In the genomic region with DNA sequence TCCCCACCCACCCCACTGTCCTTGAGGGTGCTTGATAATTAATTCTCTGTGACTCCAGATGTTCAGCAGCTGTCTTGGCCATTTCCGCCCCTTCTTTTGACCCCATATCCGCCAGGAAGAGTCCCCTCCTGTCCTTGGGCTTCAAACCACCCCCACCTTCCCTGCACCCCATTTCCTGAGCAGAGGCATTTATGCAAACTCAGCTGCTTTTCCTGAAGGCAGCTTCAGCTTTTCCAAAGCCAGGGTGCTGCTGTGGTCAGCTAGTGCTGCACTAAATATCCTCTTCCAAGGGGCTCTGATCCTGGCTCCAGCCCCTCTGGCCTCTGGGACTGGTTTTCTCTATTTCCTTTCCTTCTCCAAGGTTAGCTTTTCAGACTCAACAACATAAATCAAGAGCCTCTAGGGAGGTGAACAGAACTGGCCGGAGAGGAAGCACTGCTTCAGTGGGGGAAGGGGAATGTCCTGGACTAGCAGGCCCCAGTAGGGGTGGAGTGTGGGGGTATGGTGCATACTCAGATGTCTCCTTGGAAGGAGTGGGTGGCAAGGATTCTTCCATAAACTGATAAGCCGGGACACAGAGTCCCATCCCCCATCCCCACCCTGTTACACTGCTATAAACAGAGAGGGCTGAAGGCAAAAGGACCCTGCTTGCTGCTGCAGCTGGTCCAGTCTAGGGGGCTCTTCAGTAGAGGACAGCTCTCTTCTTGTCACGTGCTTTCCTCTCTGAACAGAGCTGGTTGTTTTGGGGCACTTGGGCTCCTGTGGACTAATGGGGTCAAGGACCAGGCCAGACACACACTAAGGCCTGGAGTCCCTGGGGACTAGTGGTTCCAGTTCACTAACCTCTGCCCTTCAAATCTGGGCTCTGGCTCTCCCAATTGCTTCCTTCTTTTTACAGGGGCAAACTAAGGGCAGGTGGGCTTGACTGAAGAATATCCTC, we compare ENCODE assay signal across 8 mouse cellular contexts. TPM values are rescaled to one million over a fixed set of nuclear protein-coding genes. Genes with fewer than 3 reads are reported as not detected.
DNase-seq lines count a peak whose midpoint lies in the region; ATAC-seq and TF ChIP-seq lines count a peak whose summit lies in the region.

No protein-coding gene starts in this region.

- no peaks in the 10 kb centered on the region for H3K9me3 ChIP-seq in hindbrain, embryonic 16.5 days (ENCODE audit: control insufficient read depth, low read length)
- H3K9me3 ChIP-seq in liver, embryonic 14.5 days (ENCODE audit: control insufficient read depth, low read length): no peaks in the 10 kb centered on the region
- H3K9me3 ChIP-seq in stomach, embryonic 16.5 days (replicated peaks; ENCODE audit: control insufficient read depth, low read length): no peaks in the 10 kb centered on the region

- WGBS in hindbrain, embryonic 16.5 days: 35% methylated on average over 5 of the region's 5 CpGs
- 33% methylated on average over 5 of the region's 5 CpGs for WGBS in liver, embryonic 14.5 days (ENCODE audit: insufficient replicate concordance)
- WGBS in stomach, embryonic 16.5 days: 16% methylated on average over 5 of the region's 5 CpGs

- H3K4me3 ChIP-seq in hindbrain, embryonic 16.5 days (ENCODE audit: low read length): no peak overlapping the region
- no peak overlapping the region for H3K4me3 ChIP-seq in liver, embryonic 14.5 days (ENCODE audit: insufficient read depth in 1 of 2, low read depth in 2 of 2, low read length in 2 of 2)
- no peak overlapping the region for H3K4me3 ChIP-seq in stomach, embryonic 16.5 days (replicated peaks; ENCODE audit: low read length)

- ATAC-seq in hindbrain, embryonic 16.5 days: no peak; the same call in 1 of the 2 replicates
- peak; percentile 53 for ATAC-seq in liver, embryonic 14.5 days (ENCODE audit: insufficient read depth)
- ATAC-seq in stomach, embryonic 16.5 days (ENCODE audit: insufficient read depth, low FRiP score): peak; percentile 81

- intact Hi-C loops in gastrocnemius, postnatal 36 days (cut with DNase I): no loop called here

- DNase-seq in gastrocnemius, adult 18-20 months (ENCODE audit: low spot score): peak; percentile 44
- no peak for DNase-seq in gastrocnemius, postnatal 36 days
- DNase-seq in forelimb bud, embryonic 11.5 days (ENCODE audit: low read depth, low spot score): peak; percentile 34
- no peak for DNase-seq in liver, embryonic 14.5 days (ENCODE audit: low read depth in 3 of 3, low spot score in 3 of 3)
- no peak for DNase-seq in left cerebral cortex, adult 11 months (ENCODE audit: low spot score)
- DNase-seq in left cerebral cortex, adult 9 months (ENCODE audit: low spot score in 2 of 2): no peak

- no peak for TF ChIP-seq EP300 in liver, embryonic 14.5 days (IDR thresholded peaks at IDR 0.05; ENCODE audit: low read depth)

- H3K36me3 ChIP-seq in hindbrain, embryonic 16.5 days (ENCODE audit: control insufficient read depth, insufficient read depth, low read length): no peaks in the 10 kb centered on the region
- H3K36me3 ChIP-seq in liver, embryonic 14.5 days (replicated peaks; ENCODE audit: control insufficient read depth, insufficient read depth, low read depth): no peaks in the 10 kb centered on the region
- H3K36me3 ChIP-seq in stomach, embryonic 16.5 days (ENCODE audit: control insufficient read depth, insufficient read depth, low read length): no peaks in the 10 kb centered on the region

- no peaks in the 10 kb centered on the region for H3K27me3 ChIP-seq in hindbrain, embryonic 16.5 days (replicated peaks; ENCODE audit: control insufficient read depth, insufficient read depth, low read length)
- no peaks in the 10 kb centered on the region for H3K27me3 ChIP-seq in liver, embryonic 14.5 days (ENCODE audit: control insufficient read depth, insufficient read depth, low read length)
- H3K27me3 ChIP-seq in stomach, embryonic 16.5 days (ENCODE audit: control insufficient read depth, insufficient read depth, low read length): no peaks in the 10 kb centered on the region

- 0 out of 2 replicates have a peak overlapping the region, but pooled peaks have one; percentile 29 for H3K27ac ChIP-seq in hindbrain, embryonic 16.5 days (ENCODE audit: low read depth, low read length)
- H3K27ac ChIP-seq in liver, embryonic 14.5 days: no peak overlapping the region
- peak overlapping the region; percentile 83 for H3K27ac ChIP-seq in stomach, embryonic 16.5 days (ENCODE audit: low read length)

- no peak overlapping the region; the same call in 1 of the 2 replicates for H3K9ac ChIP-seq in hindbrain, embryonic 16.5 days (ENCODE audit: low read depth, low read length)
- H3K9ac ChIP-seq in liver, embryonic 14.5 days (replicated peaks): no peak overlapping the region
- 0 out of 2 replicates have a peak overlapping the region, but pooled peaks have one; percentile 6 for H3K9ac ChIP-seq in stomach, embryonic 16.5 days (ENCODE audit: low read length)

- no peaks in the 10 kb centered on the region for H3K4me1 ChIP-seq in hindbrain, embryonic 16.5 days (ENCODE audit: control insufficient read depth, insufficient read depth, low read depth, low read length)
- H3K4me1 ChIP-seq in liver, embryonic 14.5 days (replicated peaks; ENCODE audit: control insufficient read depth in 2 of 2, insufficient read depth in 2 of 2, low read length in 1 of 2): peaks cover 9 to 42% of the 10 kb centered on the region in 2 experiments
- peaks cover 17% of the 10 kb centered on the region for H3K4me1 ChIP-seq in stomach, embryonic 16.5 days (ENCODE audit: control insufficient read depth, insufficient read depth, low read length)

- no peak for TF ChIP-seq CTCF in liver, embryonic 14.5 days (IDR thresholded peaks at IDR 0.05; ENCODE audit: low read depth)

- no peak overlapping the region for H3K4me2 ChIP-seq in hindbrain, embryonic 16.5 days (ENCODE audit: low read length)
- H3K4me2 ChIP-seq in liver, embryonic 14.5 days (ENCODE audit: low read depth): no peak overlapping the region
- 0 out of 2 replicates have a peak overlapping the region, but pooled peaks have one; percentile 2 for H3K4me2 ChIP-seq in stomach, embryonic 16.5 days (ENCODE audit: low read depth, low read length)

RNA-seq across cellular contexts. Expression of a gene that starts 5.4 kb away (rescaled TPM):
- total RNA-seq in gastrocnemius, adult 18-20 months (2021): not detected
- not detected for total RNA-seq in gastrocnemius, postnatal 36 days (2021)
- polyA plus RNA-seq in hindbrain, embryonic 16.5 days (2015; fragmentation: Nextera tagmentation; extraction: Ambion mirVana): 0.09 TPM in 1 of 2 replicates, not detected in the other
- polyA plus RNA-seq in liver, embryonic 14.5 days (2012; rRNA removed): 0.01 TPM in 1 of 2 replicates, not detected in the other
- polyA plus RNA-seq in liver, embryonic 14.5 days (2014; fragmentation: Nextera tagmentation; extraction: Ambion mirVana): not detected in 2 replicates
- 0.12 and 0.16 TPM in 2 replicates for polyA plus RNA-seq in stomach, embryonic 16.5 days (2015; fragmentation: Nextera tagmentation; extraction: Ambion mirVana)

RNA-seq across cellular contexts. Expression of a gene that starts 9.3 kb away (rescaled TPM):
- 10 to 100 TPM; 48.9 to 51.1 TPM for total RNA-seq in gastrocnemius, adult 18-20 months (2021)
- total RNA-seq in gastrocnemius, postnatal 36 days (2021): 10 to 100 TPM; 41.1 to 48.7 TPM
- 121 and 126 TPM in 2 replicates for polyA plus RNA-seq in hindbrain, embryonic 16.5 days (2015; fragmentation: Nextera tagmentation; extraction: Ambion mirVana)
- polyA plus RNA-seq in liver, embryonic 14.5 days (2012; rRNA removed): 19.6 and 36.1 TPM in 2 replicates
- 78.3 and 80.5 TPM in 2 replicates for polyA plus RNA-seq in liver, embryonic 14.5 days (2014; fragmentation: Nextera tagmentation; extraction: Ambion mirVana)
- polyA plus RNA-seq in stomach, embryonic 16.5 days (2015; fragmentation: Nextera tagmentation; extraction: Ambion mirVana): 139 and 142 TPM in 2 replicates

RNA-seq across cellular contexts. Expression of a gene that starts 28.4 kb away (rescaled TPM):
- total RNA-seq in gastrocnemius, adult 18-20 months (2021): 1 to 10 TPM; 3.3 to 5.9 TPM
- 1 to 10 TPM; 3.9 to 4.0 TPM for total RNA-seq in gastrocnemius, postnatal 36 days (2021)
- 19.1 and 22.7 TPM in 2 replicates for polyA plus RNA-seq in hindbrain, embryonic 16.5 days (2015; fragmentation: Nextera tagmentation; extraction: Ambion mirVana)
- polyA plus RNA-seq in liver, embryonic 14.5 days (2012; rRNA removed): 4.4 and 5.3 TPM in 2 replicates
- 6.5 and 6.8 TPM in 2 replicates for polyA plus RNA-seq in liver, embryonic 14.5 days (2014; fragmentation: Nextera tagmentation; extraction: Ambion mirVana)
- 7.9 and 9.7 TPM in 2 replicates for polyA plus RNA-seq in stomach, embryonic 16.5 days (2015; fragmentation: Nextera tagmentation; extraction: Ambion mirVana)

RNA-seq across cellular contexts. Expression of a gene that starts 32.7 kb away (rescaled TPM):
- total RNA-seq in gastrocnemius, adult 18-20 months (2021): 10 to 100 TPM; 42.2 to 47.7 TPM
- 10 to 100 TPM; 43.3 to 43.9 TPM for total RNA-seq in gastrocnemius, postnatal 36 days (2021)
- 284 and 286 TPM in 2 replicates for polyA plus RNA-seq in hindbrain, embryonic 16.5 days (2015; fragmentation: Nextera tagmentation; extraction: Ambion mirVana)
- polyA plus RNA-seq in liver, embryonic 14.5 days (2012; rRNA removed): 12.5 and 13.9 TPM in 2 replicates
- polyA plus RNA-seq in liver, embryonic 14.5 days (2014; fragmentation: Nextera tagmentation; extraction: Ambion mirVana): 20.0 and 23.7 TPM in 2 replicates
- 77.5 and 84.9 TPM in 2 replicates for polyA plus RNA-seq in stomach, embryonic 16.5 days (2015; fragmentation: Nextera tagmentation; extraction: Ambion mirVana)

Comparison
In these comparisons a context has a peak if more than half of its experiments do, and no peak if none do; other contexts are left out.
1. DNase-seq: peak in gastrocnemius, adult 18-20 months (single experiment) and forelimb bud, embryonic 11.5 days (single experiment); none in gastrocnemius, postnatal 36 days (0 of 2), liver, embryonic 14.5 days (0 of 3), left cerebral cortex, adult 11 months (single experiment) and left cerebral cortex, adult 9 months (0 of 2).